Mouse (Mus musculus) heart, adult 2 months (tissue): ENCODE measurements at regions not wholly inside any gene's neighbourhood (a gene's known extent, or its start where the extent isn't known, plus 50 kb on each side); places are given as distances from the start of the nearest gene placed in this dataset.

Experiments used
- CTCF ChIP-seq: fragments of 200-600 bp; IDR thresholded peaks from 2 replicates; pipeline ENCODE4 v1.8.1; 2022; ENCODE audit warnings: antibody characterized with exemption, mild to moderate bottlenecking, moderate library complexity
- POLR2A ChIP-seq: fragments of 200-500 bp; IDR thresholded peaks from 2 replicates; pipeline ENCODE4 v1.6.1; 2011; ENCODE audit warnings: mild to moderate bottlenecking, low read depth, low read length, control low read depth; ENCODE audit not compliant: insufficient read depth

GRCm38 (mm10) chr12:95392821-95393220 lies 299.2 kb upstream of the Flrt2 start:
- no peak for TF ChIP-seq CTCF
- TF ChIP-seq POLR2A, result no peak
